Mouse (Mus musculus): ENCODE measurements around the gene Art5. TPM values are rescaled to one million over a fixed set of nuclear protein-coding genes. Genes with fewer than 3 reads are reported as not detected.

Art5 gene
- polyA plus RNA-seq, 1 experiment from 2014 or later = 0.23 TPM

DNA sequence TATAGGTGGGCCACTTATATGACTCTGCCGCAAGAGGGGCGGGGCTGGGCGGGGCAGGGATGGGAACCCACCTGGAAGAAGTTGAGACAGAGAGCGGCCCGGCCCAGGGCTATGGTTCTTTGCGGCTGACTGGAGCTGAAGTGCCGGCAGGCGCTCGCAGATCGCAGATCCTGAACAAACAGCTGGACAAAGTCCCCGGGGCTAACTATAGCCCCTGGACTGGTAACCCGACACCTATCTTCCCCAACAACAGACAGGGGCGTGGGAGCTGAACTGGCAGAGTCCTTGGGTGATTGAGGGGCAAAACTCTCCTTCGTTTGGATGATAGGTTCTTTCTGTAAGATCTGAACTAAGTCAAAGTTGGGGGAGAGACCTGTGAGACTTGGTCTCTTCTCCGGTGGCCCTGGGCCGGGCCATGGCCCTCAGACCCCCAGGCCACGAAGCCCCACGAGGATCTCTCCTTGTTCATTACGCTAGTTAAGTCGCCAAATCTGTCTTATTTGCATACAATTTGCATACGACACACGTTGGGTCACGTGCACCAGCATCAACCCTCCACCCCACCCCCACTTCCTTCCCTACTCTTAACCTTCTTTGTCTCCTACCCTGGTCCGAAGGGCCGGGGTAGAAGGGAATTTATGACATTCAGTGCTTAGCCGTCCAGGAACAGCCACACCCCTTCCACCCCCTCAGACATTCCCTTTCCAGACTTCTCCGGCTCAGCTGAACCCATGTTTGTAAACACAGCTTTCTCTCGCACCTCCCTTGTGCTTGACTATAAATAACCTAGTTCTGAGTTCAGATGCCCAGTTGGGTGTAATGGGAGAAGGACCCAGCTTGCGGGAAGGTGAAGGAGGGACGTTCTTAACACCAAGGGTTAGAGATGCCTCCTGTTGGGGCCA lies 9.3 kb downstream of the Art5 start:
- 6% methylated on average over 30 of the region's 30 CpGs for WGBS
- no peak for ATAC-seq
- H3K4me3 ChIP-seq (ENCODE audit: low read length) = peak overlapping the region; percentile 3; the same call in 1 of the 2 replicates
- no peaks in the 10 kb centered on the region for H3K9me3 ChIP-seq (ENCODE audit: control insufficient read depth, low read length)
- no peaks in the 10 kb centered on the region for H3K36me3 ChIP-seq (ENCODE audit: control insufficient read depth, insufficient read depth, low read length)
- H3K27me3 ChIP-seq (replicated peaks; ENCODE audit: control insufficient read depth, insufficient read depth, low read length) = no peaks in the 10 kb centered on the region
- no peak overlapping the region for H3K9ac ChIP-seq (ENCODE audit: low read depth, low read length)
- no peak overlapping the region for H3K27ac ChIP-seq (ENCODE audit: low read depth, low read length)
- H3K4me2 ChIP-seq (ENCODE audit: low read length) = peak overlapping the region; percentile 42
- no peaks in the 10 kb centered on the region; the same call in 1 of the 2 replicates for H3K4me1 ChIP-seq (ENCODE audit: control insufficient read depth, insufficient read depth, low read depth, low read length)

DNA sequence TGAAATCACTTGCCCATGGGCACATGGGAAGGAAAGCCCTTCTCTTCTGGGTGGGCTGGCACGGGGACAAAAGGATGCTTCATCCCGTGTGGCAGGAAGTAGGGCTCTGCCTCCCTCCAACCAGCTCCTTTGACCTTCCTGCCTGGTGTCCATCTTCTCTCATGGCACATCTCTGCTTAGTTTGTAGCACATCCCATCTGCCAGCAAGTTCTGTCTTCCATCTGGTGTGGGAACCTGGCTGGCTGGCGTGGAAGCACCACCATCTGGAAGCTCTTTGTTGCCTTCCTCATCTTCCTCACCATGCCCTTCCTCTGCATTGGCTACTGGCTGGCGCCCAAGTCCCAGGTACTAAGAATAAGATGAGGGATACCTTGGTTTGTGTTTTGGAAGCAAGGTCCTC lies 22.0 kb downstream of the Art5 start:
- H3K36me3 ChIP-seq (ENCODE audit: control insufficient read depth, insufficient read depth, low read length) = peaks cover 4% of the 10 kb centered on the region; the same call in 1 of the 2 replicates
- no peak overlapping the region for H3K4me3 ChIP-seq (ENCODE audit: low read length)
- no peaks in the 10 kb centered on the region for H3K9me3 ChIP-seq (ENCODE audit: control insufficient read depth, low read length)
- no peak overlapping the region for H3K9ac ChIP-seq (ENCODE audit: low read depth, low read length)
- H3K4me2 ChIP-seq (ENCODE audit: low read length) = no peak overlapping the region
- H3K4me1 ChIP-seq (ENCODE audit: control insufficient read depth, insufficient read depth, low read depth, low read length) = no peaks in the 10 kb centered on the region
- H3K27me3 ChIP-seq (replicated peaks; ENCODE audit: control insufficient read depth, insufficient read depth, low read length) = no peaks in the 10 kb centered on the region
- WGBS = 88% methylated on average over 4 of the region's 4 CpGs
- H3K27ac ChIP-seq (ENCODE audit: low read depth, low read length) = no peak overlapping the region
- ATAC-seq = no peak

DNA sequence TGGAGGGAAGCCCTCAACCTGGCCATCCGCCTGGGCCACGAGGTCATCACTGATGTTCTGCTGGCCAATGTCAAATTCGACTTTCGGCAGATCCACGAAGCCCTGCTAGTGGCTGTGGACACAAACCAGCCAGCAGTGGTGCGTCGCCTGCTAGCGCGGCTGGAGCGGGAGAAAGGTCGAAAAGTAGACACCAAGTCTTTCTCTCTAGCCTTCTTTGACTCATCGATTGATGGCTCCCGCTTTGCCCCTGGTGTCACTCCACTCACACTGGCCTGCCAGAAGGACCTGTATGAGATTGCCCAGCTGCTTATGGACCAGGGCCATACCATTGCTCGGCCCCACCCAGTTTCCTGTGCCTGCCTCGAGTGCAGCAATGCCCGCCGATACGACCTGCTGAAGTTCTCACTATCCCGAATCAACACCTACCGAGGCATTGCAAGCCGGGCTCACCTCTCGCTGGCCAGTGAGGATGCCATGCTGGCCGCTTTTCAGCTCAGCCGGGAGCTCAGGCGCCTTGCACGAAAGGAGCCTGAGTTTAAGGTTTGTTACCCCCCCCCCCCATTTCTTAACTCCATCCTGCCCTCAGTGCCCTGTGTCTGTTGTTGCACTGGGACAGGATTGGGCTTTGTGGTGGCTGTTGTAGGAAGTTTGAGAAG lies 25.1 kb downstream of the Art5 start:
- H3K4me3 ChIP-seq (ENCODE audit: low read length) = no peak overlapping the region
- H3K9ac ChIP-seq (ENCODE audit: low read depth, low read length) = no peak overlapping the region
- no peak for ATAC-seq
- H3K9me3 ChIP-seq (ENCODE audit: control insufficient read depth, low read length) = no peaks in the 10 kb centered on the region
- H3K36me3 ChIP-seq (ENCODE audit: control insufficient read depth, insufficient read depth, low read length) = peaks cover 5% of the 10 kb centered on the region
- no peaks in the 10 kb centered on the region for H3K27me3 ChIP-seq (replicated peaks; ENCODE audit: control insufficient read depth, insufficient read depth, low read length)
- H3K4me2 ChIP-seq (ENCODE audit: low read length) = no peak overlapping the region
- H3K27ac ChIP-seq (ENCODE audit: low read depth, low read length) = no peak overlapping the region
- no peaks in the 10 kb centered on the region for H3K4me1 ChIP-seq (ENCODE audit: control insufficient read depth, insufficient read depth, low read depth, low read length)
- 95% methylated on average over 26 of the region's 26 CpGs for WGBS

DNA sequence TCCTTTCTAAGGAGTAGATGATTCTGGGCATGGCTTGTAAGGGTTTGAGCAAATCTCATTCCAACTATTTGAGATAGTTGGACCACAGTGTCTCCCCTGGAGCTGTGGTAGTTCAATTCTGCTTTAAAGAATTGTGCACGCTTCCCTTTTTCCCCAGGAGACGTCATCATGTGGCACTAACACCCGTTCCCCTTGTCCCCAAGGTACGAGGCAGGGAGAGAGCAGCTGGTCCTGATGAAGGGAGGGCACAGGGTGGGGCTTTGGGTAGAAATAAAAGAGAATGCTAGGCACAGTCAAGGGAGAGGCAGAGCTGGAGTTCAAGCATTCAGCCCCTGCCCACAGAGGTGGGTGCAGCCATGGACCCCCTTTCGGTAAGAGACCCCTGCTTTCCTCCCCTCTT lies 26.5 kb downstream of the Art5 start, which contains the start of gene Trpc2:
Gene Trpc2 (plus strand): TSS at position 301 of the 400 bp plus-strand sequence.
- Histone ChIP-seq H3K27ac (ENCODE audit: low read depth, low read length) (no peak within 1 kb of the TSS), H3K36me3 (ENCODE audit: control insufficient read depth, insufficient read depth, low read length) (peaks cover 10% of the 10 kb centered on the region), H3K9ac (ENCODE audit: low read depth, low read length) (no peak within 1 kb of the TSS), H3K4me2 (ENCODE audit: low read length) (no peak within 1 kb of the TSS), H3K9me3 (ENCODE audit: control insufficient read depth, low read length) (no peaks in the 10 kb centered on the region), H3K4me1 (ENCODE audit: control insufficient read depth, insufficient read depth, low read depth, low read length) (no peaks in the 10 kb centered on the region), H3K4me3 (ENCODE audit: low read length) (no peak within 1 kb of the TSS), H3K27me3 (replicated peaks; ENCODE audit: control insufficient read depth, insufficient read depth, low read length) (no peaks in the 10 kb centered on the region)
- no peak for ATAC-seq
- WGBS = 78% methylated on average over 5 of the region's 5 CpGs

DNA sequence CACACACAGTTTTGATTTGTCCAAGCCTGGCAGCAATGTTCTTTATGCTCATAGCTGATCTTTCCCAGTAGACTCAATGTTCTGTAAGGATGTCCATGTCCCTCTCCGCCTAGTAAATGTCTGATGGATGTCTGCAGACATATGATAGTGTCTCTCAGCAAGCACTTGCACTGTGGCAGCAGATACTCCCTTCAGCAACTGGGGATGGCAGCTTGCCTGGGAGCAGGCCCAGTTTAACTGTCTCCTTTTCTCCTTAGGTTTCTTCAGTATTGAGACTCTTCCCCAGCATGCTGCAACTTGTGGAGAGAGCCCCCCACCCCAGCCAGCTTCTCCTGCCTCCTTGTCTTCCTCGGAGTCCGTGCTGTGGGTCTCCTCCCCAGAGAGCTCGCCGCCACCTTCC lies 27.5 kb downstream of the Art5 start:
- no peaks in the 10 kb centered on the region for H3K9me3 ChIP-seq (ENCODE audit: control insufficient read depth, low read length)
- WGBS = 100% methylated on average over 5 of the region's 5 CpGs
- H3K9ac ChIP-seq (ENCODE audit: low read depth, low read length) = no peak overlapping the region
- H3K36me3 ChIP-seq (ENCODE audit: control insufficient read depth, insufficient read depth, low read length) = peaks cover 19% of the 10 kb centered on the region
- H3K4me1 ChIP-seq (ENCODE audit: control insufficient read depth, insufficient read depth, low read depth, low read length) = no peaks in the 10 kb centered on the region
- no peak for ATAC-seq
- H3K4me2 ChIP-seq (ENCODE audit: low read length) = no peak overlapping the region
- H3K4me3 ChIP-seq (ENCODE audit: low read length) = no peak overlapping the region
- no peaks in the 10 kb centered on the region for H3K27me3 ChIP-seq (replicated peaks; ENCODE audit: control insufficient read depth, insufficient read depth, low read length)
- H3K27ac ChIP-seq (ENCODE audit: low read depth, low read length) = no peak overlapping the region

DNA sequence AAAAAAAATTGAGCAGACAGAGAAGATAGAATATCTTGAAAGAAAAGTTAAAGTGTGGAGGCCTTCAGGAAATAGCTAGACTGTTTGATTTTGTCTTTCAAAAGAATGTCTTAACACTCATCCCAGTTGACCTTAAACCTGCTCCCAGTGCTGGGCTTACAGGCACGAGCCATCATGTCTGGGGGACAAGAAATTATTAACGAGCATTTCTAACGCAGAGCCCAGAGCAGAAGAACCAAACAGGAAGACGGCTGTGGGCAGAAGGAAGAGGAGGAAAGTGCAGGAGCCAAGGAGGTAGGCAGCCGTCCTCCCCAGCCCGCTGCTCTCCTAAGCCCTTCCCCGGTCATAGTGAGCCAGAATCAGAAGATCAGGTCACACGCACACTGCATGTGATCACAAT lies 29.0 kb downstream of the Art5 start:
- Histone ChIP-seq H3K27ac (ENCODE audit: low read depth, low read length) (no peak overlapping the region), H3K9ac (ENCODE audit: low read depth, low read length) (no peak overlapping the region), H3K27me3 (replicated peaks; ENCODE audit: control insufficient read depth, insufficient read depth, low read length) (no peaks in the 10 kb centered on the region), H3K4me1 (ENCODE audit: control insufficient read depth, insufficient read depth, low read depth, low read length) (no peaks in the 10 kb centered on the region), H3K9me3 (ENCODE audit: control insufficient read depth, low read length) (no peaks in the 10 kb centered on the region), H3K36me3 (ENCODE audit: control insufficient read depth, insufficient read depth, low read length) (peaks cover 19% of the 10 kb centered on the region), H3K4me2 (ENCODE audit: low read length) (no peak overlapping the region), H3K4me3 (ENCODE audit: low read length) (no peak overlapping the region)
- 96% methylated on average over 8 of the region's 8 CpGs for WGBS
- ATAC-seq = no peak

DNA sequence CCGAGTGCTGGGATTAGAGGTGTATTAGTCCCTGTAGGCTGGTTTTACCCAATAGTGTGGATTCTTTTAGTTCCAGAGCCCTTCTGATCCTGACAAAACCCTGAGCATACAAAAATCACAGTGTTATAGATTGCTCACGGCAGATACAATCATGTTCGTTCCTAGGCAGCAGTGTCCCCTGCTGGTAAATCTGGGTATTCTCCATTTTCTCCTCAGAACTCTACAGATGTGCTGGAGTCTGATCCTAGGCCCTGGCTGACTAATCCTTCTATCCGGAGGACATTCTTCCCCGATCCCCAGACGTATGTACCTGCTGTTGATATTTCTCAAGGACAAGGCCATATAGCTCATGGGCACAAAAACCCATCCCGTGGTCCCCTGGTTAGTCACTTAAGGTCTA lies 30.8 kb downstream of the Art5 start:
- Histone ChIP-seq H3K9ac (ENCODE audit: low read depth, low read length) (no peak overlapping the region), H3K27ac (ENCODE audit: low read depth, low read length) (no peak overlapping the region), H3K9me3 (ENCODE audit: control insufficient read depth, low read length) (no peaks in the 10 kb centered on the region), H3K4me2 (ENCODE audit: low read length) (no peak overlapping the region), H3K36me3 (ENCODE audit: control insufficient read depth, insufficient read depth, low read length) (peaks cover 18% of the 10 kb centered on the region), H3K4me1 (ENCODE audit: control insufficient read depth, insufficient read depth, low read depth, low read length) (no peaks in the 10 kb centered on the region), H3K27me3 (replicated peaks; ENCODE audit: control insufficient read depth, insufficient read depth, low read length) (no peaks in the 10 kb centered on the region), H3K4me3 (ENCODE audit: low read length) (no peak overlapping the region)
- 80% methylated on average over 7 of the region's 7 CpGs for WGBS
- ATAC-seq = 0 out of 2 replicates have a peak, but pooled peaks have one; percentile 64

DNA sequence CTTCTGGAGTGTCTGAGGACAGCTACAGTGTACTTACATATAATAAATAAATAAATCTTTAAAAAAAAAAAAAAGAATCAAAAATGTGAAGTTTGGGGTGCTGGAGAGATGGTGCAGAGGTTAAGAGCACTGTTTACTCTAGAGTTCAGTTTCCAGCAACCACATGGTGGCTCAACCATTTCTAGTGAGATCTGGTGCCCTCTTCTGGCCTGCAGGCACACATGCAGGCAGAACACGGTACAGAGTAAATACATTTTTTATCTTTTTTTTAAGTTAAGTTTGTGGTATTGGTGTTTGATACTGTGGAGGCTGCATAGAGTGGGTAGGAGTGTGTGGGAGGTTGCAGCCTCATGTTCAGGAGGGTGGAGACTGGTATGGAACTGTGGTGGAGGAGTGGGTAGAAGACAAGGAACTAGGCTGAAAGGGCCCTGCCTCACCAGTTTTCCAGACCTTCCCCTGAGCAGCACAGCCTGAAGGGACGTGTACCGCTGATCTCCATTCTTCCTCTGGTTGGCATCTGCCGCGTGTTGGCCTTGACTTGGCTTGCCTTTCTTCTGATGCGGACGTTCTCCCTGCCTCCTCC lies 32.5 kb downstream of the Art5 start:
- 87% methylated on average over 7 of the region's 7 CpGs for WGBS
- H3K4me1 ChIP-seq (ENCODE audit: control insufficient read depth, insufficient read depth, low read depth, low read length) = no peaks in the 10 kb centered on the region
- H3K27ac ChIP-seq (ENCODE audit: low read depth, low read length) = no peak overlapping the region
- no peaks in the 10 kb centered on the region for H3K9me3 ChIP-seq (ENCODE audit: control insufficient read depth, low read length)
- no peaks in the 10 kb centered on the region for H3K27me3 ChIP-seq (replicated peaks; ENCODE audit: control insufficient read depth, insufficient read depth, low read length)
- H3K4me2 ChIP-seq (ENCODE audit: low read length) = no peak overlapping the region
- no peak for ATAC-seq
- no peak overlapping the region for H3K9ac ChIP-seq (ENCODE audit: low read depth, low read length)
- H3K4me3 ChIP-seq (ENCODE audit: low read length) = no peak overlapping the region
- H3K36me3 ChIP-seq (ENCODE audit: control insufficient read depth, insufficient read depth, low read length) = peaks cover 20% of the 10 kb centered on the region

DNA sequence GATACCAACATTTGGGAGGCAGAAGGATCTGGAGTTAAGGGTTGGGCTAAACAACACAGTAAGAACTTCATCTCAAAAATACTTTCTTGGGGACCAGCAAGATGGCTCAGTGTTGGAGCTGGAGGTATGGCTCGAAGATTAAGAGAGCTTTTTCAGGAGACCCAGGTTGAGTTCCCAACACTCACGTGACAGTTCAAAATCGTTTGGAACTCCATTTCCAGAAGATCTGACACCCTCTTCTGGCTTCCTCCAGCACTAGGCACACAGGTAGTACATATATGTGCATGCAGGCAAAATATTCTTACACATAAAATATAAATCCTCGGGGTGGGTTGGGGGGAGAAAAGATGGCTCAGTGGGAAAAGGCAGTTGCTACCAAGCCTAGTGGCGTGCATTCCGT lies 42.9 kb downstream of the Art5 start:
- no peak overlapping the region for H3K27ac ChIP-seq (ENCODE audit: low read depth, low read length)
- H3K4me3 ChIP-seq (ENCODE audit: low read length) = peak overlapping the region; percentile 77
- no peak overlapping the region for H3K9ac ChIP-seq (ENCODE audit: low read depth, low read length)
- peaks cover 24% of the 10 kb centered on the region for H3K4me1 ChIP-seq (ENCODE audit: control insufficient read depth, insufficient read depth, low read depth, low read length)
- no peak for ATAC-seq
- 86% methylated on average over 6 of the region's 6 CpGs for WGBS
- peaks cover 2% of the 10 kb centered on the region for H3K36me3 ChIP-seq (ENCODE audit: control insufficient read depth, insufficient read depth, low read length)
- H3K4me2 ChIP-seq (ENCODE audit: low read length) = peak overlapping the region; percentile 66
- no peaks in the 10 kb centered on the region for H3K27me3 ChIP-seq (replicated peaks; ENCODE audit: control insufficient read depth, insufficient read depth, low read length)
- H3K9me3 ChIP-seq (ENCODE audit: control insufficient read depth, low read length) = no peaks in the 10 kb centered on the region
